In the genomic region with DNA sequence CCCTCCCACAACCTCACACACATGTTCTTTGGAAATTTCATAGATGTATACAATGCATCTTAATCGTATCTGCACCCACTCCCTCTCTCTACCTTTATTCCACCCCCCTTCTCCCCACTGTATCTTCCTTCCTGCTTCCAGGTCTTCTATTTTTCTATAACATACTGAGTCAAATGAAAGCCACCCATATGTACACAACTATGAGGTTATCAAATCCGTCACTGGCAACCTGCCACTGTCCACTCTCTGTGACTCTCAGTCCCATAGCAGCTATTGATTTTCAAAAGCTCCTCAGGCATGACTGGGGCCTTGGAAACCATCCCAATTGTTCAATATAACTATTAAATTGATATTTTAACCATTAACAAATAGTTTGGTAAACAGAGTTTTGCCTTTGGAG, we compare ENCODE assay signal across 26 mouse cellular contexts. TPM values are rescaled to one million over a fixed set of nuclear protein-coding genes. Genes with fewer than 3 reads are reported as not detected.
DNase-seq lines count a peak whose midpoint lies in the region; ATAC-seq and TF ChIP-seq lines count a peak whose summit lies in the region.
"Had no signal": no experiment of that assay in that cellular context is flagged by ENCODE, and none has a peak within 500 bp of the region (broad histone marks: within the 10 kb centered on the region; RNA-seq: fewer than 3 reads in every experiment).

No protein-coding gene starts in this region.

- no peaks in the 10 kb centered on the region for H3K79me2 ChIP-seq in liver, adult 2 months (ENCODE audit: control insufficient read depth, insufficient read depth, low read length)

- H3K4me3 ChIP-seq in liver, adult 2 months (ENCODE audit: insufficient read depth, low read depth, low read length) = no peak overlapping the region
- H3K4me3 ChIP-seq in liver, embryonic 11.5 days (ENCODE audit: low read depth, low read length) = no peak overlapping the region
- H3K4me3 ChIP-seq: embryonic facial prominence, embryonic 13.5 days; embryonic facial prominence, embryonic 15.5 days; erythroblast, embryonic 14.5 days; forebrain, embryonic 10.5 days; forebrain, embryonic 12.5 days had no signal

- no peak for TF ChIP-seq POLR2A in liver, adult 2 months (IDR thresholded peaks at IDR 0.05; ENCODE audit: extremely low read depth, insufficient read depth, low read length)

- DNase-seq in liver, adult 2 months (ENCODE audit: extremely low read depth, low read depth, low spot score) = peak; percentile 15
- DNase-seq in liver, embryonic 11.5 days (ENCODE audit: low spot score) = no peak
- peak; percentile 11 for DNase-seq in urinary bladder, postnatal 14 days (ENCODE audit: low spot score)
- no peak for DNase-seq in urinary bladder, postnatal 10 days (ENCODE audit: low spot score)
- no peak for DNase-seq in gastrocnemius, postnatal 25 days
- DNase-seq: adrenal gland, adult 8-10 months; adrenal gland, postnatal 14 days; adrenal gland, postnatal 36 days; B cell, adult 2 months; cerebellum, adult 11-12 months; cerebellum, adult 2 months; cerebellum, adult 9-10 months; cerebellum, postnatal 10 days; cerebellum, postnatal 25 days had no signal

- H3K4me1 ChIP-seq in liver, adult 2 months (ENCODE audit: control insufficient read depth, insufficient read depth, low read length) = no peaks in the 10 kb centered on the region
- H3K4me1 ChIP-seq in liver, embryonic 11.5 days (replicated peaks; ENCODE audit: control insufficient read depth, insufficient read depth, low read length) = no peaks in the 10 kb centered on the region
- H3K4me1 ChIP-seq: embryonic facial prominence, embryonic 13.5 days; embryonic facial prominence, embryonic 15.5 days had no signal

- H3K27ac ChIP-seq in liver, adult 2 months (replicated peaks; ENCODE audit: insufficient read depth, low read depth, low read length) = no peak overlapping the region
- H3K27ac ChIP-seq in liver, embryonic 11.5 days (ENCODE audit: low read depth, low read length) = no peak overlapping the region
- H3K27ac ChIP-seq: embryonic facial prominence, embryonic 13.5 days; embryonic facial prominence, embryonic 15.5 days; forebrain, embryonic 10.5 days; forebrain, embryonic 12.5 days had no signal

- ATAC-seq in liver, embryonic 11.5 days (replicated peaks; ENCODE audit: low FRiP score) = no peak
- ATAC-seq: activated CD4-positive, CD25-positive, alpha-beta regulatory T cell, adult 4 months; CD4-positive, CD25-positive, alpha-beta regulatory T cell, adult 4 months; forebrain, embryonic 14.5 days; forebrain, embryonic 16.5 days; Patski had no signal

- H3K27me3 ChIP-seq in liver, adult 2 months (ENCODE audit: control insufficient read depth, insufficient read depth, low read length) = no peaks in the 10 kb centered on the region; the same call in 1 of the 2 replicates
- H3K27me3 ChIP-seq in liver, embryonic 11.5 days (replicated peaks; ENCODE audit: control insufficient read depth, insufficient read depth, low read length) = peaks cover under 1% of the 10 kb centered on the region; the same call in 1 of the 2 replicates
- H3K27me3 ChIP-seq: CH12.LX; embryonic facial prominence, embryonic 13.5 days; embryonic facial prominence, embryonic 15.5 days; Patski had no signal

- no peaks in the 10 kb centered on the region for H3K9me3 ChIP-seq in liver, embryonic 11.5 days (ENCODE audit: control insufficient read depth, low read length)
- H3K9me3 ChIP-seq: embryonic facial prominence, embryonic 13.5 days; embryonic facial prominence, embryonic 15.5 days; forebrain, embryonic 10.5 days; forebrain, embryonic 12.5 days; G1E had no signal

- no peak for TF ChIP-seq CTCF in liver, adult 2 months (IDR thresholded peaks at IDR 0.05; ENCODE audit: low read depth, low read length)

- no peak overlapping the region for H3K9ac ChIP-seq in liver, adult 2 months (ENCODE audit: low read depth, low read length)
- no peak overlapping the region for H3K9ac ChIP-seq in liver, embryonic 11.5 days (ENCODE audit: low read depth, low read length)
- H3K9ac ChIP-seq: embryonic facial prominence, embryonic 13.5 days; embryonic facial prominence, embryonic 15.5 days; forebrain, embryonic 12.5 days had no signal

- 48% methylated on average over 2 of the region's 2 CpGs for WGBS in liver, adult 2 months
- WGBS in liver, embryonic 11.5 days = 76% methylated on average over 2 of the region's 2 CpGs

- no peaks in the 10 kb centered on the region for H3K36me3 ChIP-seq in liver, adult 2 months (ENCODE audit: control insufficient read depth, insufficient read depth, low read length)
- H3K36me3 ChIP-seq in liver, embryonic 11.5 days (ENCODE audit: control insufficient read depth, insufficient read depth, low read length) = no peaks in the 10 kb centered on the region
- H3K36me3 ChIP-seq: embryonic facial prominence, embryonic 13.5 days; embryonic facial prominence, embryonic 15.5 days; forebrain, embryonic 10.5 days; forebrain, embryonic 12.5 days; G1E had no signal

- no peak overlapping the region for H3K4me2 ChIP-seq in liver, embryonic 11.5 days
- H3K4me2 ChIP-seq: embryonic facial prominence, embryonic 13.5 days; embryonic facial prominence, embryonic 15.5 days; forebrain, embryonic 12.5 days had no signal

RNA-seq across cellular contexts. Expression of a gene that starts 6.1 kb away (rescaled TPM):
- 1.0 TPM in 2 replicates for total RNA-seq in liver, adult 2 months (2014; rRNA removed)
- 0.04 and 0.05 TPM in 2 replicates for polyA plus RNA-seq in liver, adult 2 months (2012; rRNA removed)
- polyA plus RNA-seq in liver, embryonic 11.5 days (2014; fragmentation: Nextera tagmentation; extraction: Ambion mirVana) = 0.26 and 1.3 TPM in 2 replicates
- total RNA-seq in gastrocnemius, postnatal 25 days (2021) = 1 to 10 TPM in 1 of 2 experiments, not detected in 1; 1.0 TPM
- polyA plus RNA-seq: activated CD4-positive, CD25-positive, alpha-beta regulatory T cell, adult 4 months; CD4-positive, CD25-positive, alpha-beta regulatory T cell, adult 4 months; G1E had no signal

RNA-seq across cellular contexts. Expression of a gene that starts 36.4 kb away (rescaled TPM):
- total RNA-seq in liver, adult 2 months (2014; rRNA removed) = 6.2 and 9.0 TPM in 2 replicates
- polyA plus RNA-seq in liver, adult 2 months (2012; rRNA removed) = 3.9 and 4.1 TPM in 2 replicates
- polyA plus RNA-seq in liver, embryonic 11.5 days (2014; fragmentation: Nextera tagmentation; extraction: Ambion mirVana) = 11.5 and 11.9 TPM in 2 replicates
- total RNA-seq in gastrocnemius, postnatal 25 days (2021) = under 1 TPM; 0.32 to 0.33 TPM
- total RNA-seq: CH12.LX had no signal
- polyA plus RNA-seq: CD4-positive, CD25-positive, alpha-beta regulatory T cell, adult 4 months; G1E had no signal

Comparison
In these comparisons a context has a peak if more than half of its experiments do, and no peak if none do; other contexts are left out.
1. DNase-seq: peak in liver, adult 2 months (single experiment) and urinary bladder, postnatal 14 days (single experiment); none in liver, embryonic 11.5 days (single experiment), urinary bladder, postnatal 10 days (single experiment) and gastrocnemius, postnatal 25 days (single experiment).